Mouse (Mus musculus): ENCODE measurements at regions not wholly inside any gene's neighbourhood (a gene's known extent, or its start where the extent isn't known, plus 50 kb on each side); places are given as distances from the start of the nearest gene placed in this dataset.

DNA sequence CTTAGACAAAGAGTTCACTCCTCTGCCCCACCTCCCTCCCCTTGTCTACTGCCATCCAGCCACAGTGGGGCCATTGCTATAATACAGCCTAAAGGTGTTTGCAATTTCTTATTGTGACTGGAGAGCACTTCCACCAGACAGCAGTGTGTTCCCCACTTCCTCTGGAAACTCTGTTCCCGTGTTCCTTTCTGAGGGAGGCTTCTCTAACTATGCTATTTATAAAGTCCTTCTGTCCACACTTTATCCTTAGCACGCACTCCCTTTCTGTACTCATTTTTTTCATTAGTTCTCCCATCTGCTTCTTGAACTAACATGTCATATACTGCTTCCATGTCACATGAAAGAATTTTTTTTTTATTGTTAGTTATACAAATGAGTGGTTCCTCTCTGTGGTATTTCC, 52.0 kb upstream of the 4930432M17Rik start:
- CTCF ChIA-PET: no interaction called here

- CTCF ChIA-PET: no interaction called here
Observed at GRCm38 (mm10) chr3:121618161-121618560, 52.4 kb upstream of the 4930432M17Rik start.

DNA sequence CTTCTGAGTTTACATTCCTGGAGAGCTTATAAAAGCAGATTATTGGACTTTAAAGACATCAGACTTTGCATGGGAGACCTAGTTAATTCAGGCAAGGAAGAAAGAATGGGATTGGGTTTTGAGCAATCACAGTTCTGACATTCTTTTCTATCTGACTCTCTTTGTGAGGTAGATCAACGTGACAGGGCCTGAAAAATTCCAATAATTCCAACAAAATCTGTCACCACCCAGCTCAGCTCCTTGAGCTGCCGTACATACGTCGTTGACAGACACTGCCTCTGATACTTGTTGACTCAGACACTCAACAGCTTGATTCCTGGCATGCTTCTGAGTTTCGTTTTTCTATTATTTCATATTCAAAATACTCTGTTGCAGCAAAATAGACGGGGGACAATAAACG, 53.2 kb upstream of the 4930432M17Rik start:
- CTCF ChIA-PET: no interaction called here

DNA sequence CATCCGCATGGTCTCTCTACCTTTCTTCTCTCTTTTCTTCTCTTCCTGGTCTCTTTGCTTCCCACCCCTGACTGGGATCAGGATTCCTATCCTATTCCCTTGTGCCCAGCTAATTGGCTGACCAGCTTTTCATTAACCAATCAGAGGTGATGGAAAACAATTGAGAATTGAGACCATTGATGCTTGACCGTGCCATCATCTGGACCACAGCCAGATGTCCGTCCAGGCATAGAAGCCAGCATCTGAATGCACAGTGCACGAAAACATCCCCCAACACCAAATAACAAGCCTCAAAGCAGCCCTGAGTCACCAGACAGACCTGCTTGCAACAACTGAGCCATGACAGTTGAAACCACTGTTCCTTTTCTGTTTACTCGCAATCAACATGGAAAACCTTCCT, 54.5 kb upstream of the 4930432M17Rik start:
- CTCF ChIA-PET: no interaction called here

DNA sequence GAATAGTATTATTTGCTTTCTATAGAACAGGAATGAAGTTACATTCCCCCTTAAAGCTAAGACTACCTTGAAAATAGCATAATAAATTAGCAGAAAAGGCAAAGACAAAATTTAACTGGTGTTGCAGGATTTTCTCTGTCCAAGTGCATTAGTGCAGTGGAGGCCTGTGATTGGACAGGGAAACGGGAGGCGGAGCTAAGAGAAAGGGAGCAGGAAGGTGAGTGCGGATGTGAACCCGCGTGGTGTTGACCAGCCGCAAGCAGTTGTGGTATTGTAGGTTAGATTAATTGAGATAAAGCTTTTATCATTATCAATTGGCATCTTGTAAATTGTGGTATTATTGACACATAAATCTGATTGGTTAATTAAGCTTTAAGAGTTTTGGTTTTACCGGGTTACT, 55.8 kb upstream of the 4930432M17Rik start:
- CTCF ChIA-PET: no interaction called here

DNA sequence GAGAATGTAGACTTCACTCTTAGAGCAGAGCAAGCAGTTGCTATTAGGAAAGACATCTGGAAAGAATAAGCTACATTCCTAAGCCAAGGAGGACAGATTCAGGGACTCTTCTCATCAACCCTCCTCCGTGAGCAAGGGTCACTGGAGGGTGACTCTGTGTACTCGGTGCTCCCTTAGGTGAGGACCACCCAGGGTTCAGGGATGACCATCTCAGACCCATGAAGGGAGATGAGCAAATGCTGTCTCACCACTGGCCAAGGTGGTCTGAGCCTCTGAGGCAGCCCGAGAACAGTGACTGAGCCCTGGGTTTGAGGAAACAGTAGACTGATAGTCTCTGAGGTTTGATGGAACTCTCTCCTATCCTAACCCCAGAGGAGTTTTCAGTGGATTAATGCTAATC, 57.3 kb upstream of the 4930432M17Rik start:
- CTCF ChIA-PET: no interaction called here

DNA sequence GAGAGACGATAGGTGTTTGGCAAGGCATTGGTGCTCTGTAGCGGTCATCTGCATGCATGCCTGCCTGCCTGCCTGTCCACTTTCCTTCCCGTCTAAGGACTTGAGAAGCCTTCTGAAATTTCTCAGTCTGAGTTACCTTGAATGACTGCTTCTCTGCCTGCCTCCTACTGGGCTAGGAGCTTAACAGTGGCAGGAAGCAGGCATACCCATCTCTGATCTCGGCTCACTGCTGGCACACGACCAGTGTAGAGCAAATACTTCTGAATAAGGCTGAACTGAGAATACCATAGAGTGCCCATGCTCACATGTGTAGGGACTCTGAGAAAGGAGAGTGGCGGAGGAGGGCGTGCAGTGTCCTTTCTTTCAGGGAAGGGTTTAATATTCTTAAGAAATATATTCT, 60.7 kb upstream of the 4930432M17Rik start:
- CTCF ChIA-PET: no interaction called here

GRCm38 (mm10) chr3:121609090-121609489, 61.5 kb upstream of the 4930432M17Rik start:
- CTCF ChIA-PET: no interaction called here

DNA sequence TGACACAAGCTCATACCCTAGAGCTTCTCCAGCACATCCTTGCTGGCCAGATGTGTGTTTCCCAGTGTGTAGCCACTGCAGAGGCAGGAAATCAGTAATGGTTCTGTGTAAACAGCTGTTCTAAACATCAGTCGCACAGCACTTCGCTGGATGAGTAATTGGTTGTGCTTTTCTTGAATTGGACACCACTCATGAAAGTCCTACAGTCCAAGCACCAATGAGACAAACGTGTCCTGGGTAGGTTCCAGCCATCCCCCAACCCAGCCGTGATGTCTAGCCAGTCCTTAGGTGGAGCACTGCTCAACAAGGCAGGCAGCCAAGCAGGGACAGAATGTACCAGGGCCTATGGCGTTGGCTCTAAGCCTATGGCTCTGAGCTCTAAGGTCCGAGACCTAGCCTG, 65.8 kb upstream of the 4930432M17Rik start:
- CTCF ChIA-PET: no interaction called here

- CTCF ChIA-PET: no interaction called here
Observed at GRCm38 (mm10) chr3:121604081-121604480, 66.5 kb upstream of the 4930432M17Rik start.

GRCm38 (mm10) chr3:121602826-121603370, 67.7 kb upstream of the 4930432M17Rik start:
- CTCF ChIA-PET: no interaction called here

DNA sequence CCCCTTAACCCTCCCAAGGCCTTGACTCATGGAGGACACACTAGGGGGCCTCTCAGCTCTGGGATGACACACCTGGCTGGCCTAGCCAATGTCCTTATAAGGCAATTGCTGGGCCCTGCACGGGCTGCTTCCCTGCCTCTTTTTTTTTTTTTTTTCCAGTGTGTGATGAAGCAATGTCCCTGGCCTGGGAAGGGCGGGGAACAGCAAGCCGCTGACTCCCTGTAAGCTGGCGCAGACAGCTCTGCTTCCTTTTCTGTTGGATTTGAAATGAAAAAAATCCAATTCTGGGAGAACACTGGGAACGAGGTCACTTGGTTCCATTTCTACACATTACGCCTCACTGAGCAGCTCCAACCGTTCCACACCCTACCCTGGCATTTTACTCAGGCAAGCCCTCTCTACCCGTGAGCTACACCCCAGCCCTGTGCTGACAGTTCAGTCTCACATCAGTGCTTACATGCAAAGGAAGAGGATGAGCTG, 68.4 kb upstream of the 4930432M17Rik start:
- CTCF ChIA-PET: no interaction called here

DNA sequence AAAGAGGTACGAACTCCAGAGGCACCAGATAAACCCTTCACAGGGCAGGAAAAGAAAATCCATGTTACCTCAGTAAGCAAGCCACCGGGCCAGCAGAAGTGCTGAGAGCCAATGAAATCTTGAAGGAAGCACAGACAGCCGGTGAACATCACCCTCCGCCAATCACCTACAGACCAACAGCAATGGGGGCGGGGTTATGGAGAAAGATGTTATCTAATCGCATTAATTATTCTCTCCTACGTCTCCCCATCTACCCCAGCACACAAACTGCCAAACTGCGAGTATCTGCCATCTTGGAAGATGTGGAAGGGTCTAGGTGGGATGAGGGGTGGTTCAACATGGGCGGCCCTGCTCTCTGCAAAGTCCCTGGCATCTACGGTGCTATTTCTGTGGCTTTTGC, 68.6 kb upstream of the Slc44a3 start:
- CTCF ChIA-PET: no interaction called here

GRCm38 (mm10) chr3:121600388-121600787, 68.2 kb upstream of the Slc44a3 start:
- CTCF ChIA-PET: no interaction called here

- CTCF ChIA-PET: interaction anchor here (0.6 kb wide), 1 partner anchor 52 kb away, joined by 4 read pairs; no protein-coding TSS in a partner anchor
Observed at GRCm38 (mm10) chr3:121597988-121598387, 65.8 kb upstream of the Slc44a3 start.

DNA sequence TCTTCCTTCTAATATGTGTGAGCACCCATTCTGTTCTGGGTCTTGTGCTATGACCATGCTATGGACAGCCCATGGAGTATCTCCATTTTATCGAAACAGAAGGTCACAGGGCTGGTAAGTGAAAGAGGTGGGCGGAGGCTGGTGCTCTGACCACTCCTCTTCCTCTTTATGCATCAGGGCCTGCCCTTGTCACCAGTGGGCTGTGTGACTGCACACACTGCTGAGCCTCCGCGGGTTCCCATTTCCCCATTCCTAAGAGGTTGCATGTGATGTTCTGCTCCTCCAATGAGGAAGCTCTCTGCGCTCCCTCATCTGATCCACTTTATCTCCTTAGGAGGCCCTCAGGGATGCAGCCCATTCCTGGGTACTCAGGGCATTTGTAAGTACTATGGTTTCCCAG, 65.0 kb upstream of the Slc44a3 start:
- CTCF ChIA-PET: interaction anchor here (0.6 kb wide), 1 partner anchor 51 kb away, joined by 4 read pairs; no protein-coding TSS in a partner anchor

GRCm38 (mm10) chr3:121594580-121594979, 62.4 kb upstream of the Slc44a3 start:
- CTCF ChIA-PET: no interaction called here

DNA sequence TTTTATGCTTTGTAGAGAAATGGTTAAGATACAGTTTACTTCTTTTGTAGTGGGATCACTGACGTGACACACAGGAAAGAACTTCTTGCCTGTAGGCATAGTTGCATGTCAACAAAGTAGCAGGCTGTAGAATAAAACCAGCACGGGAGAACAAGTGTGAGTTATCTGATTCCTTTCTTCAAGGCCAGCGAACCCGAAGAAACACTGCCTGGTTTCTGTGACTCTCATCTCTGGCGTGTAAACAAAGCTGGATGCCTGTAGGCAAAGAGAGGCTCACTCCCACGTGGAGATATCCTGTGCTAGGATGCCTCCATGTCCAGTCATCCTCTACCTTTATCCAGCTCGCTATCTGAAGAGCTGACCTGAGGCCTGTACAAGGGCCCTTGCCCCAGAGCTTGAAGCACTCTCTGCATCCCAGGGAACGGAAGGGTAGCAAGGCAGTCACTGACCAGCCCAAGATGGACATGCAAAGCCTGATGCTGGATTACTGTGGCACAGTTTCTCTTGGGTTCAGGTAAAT, 61.5 kb upstream of the Slc44a3 start:
- CTCF ChIA-PET: no interaction called here

DNA sequence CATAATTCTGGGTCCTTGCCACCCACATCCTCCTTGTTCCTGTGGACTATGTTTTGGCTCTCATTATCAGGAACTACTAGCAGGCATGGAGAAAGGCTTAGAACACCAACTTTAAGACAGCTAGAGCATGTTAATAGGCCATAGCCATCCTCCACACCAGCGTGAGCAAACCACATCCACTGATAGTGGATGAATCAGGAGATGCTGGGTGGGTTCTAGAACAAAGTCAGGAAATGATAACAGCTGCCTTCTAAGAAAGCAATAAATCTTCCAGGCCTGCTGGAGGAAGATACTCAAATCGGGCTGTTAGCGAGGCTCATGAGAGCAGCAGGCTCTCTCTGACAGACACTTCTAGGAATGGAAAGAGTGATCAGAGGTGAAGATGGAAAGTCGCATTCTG, 60.9 kb upstream of the Slc44a3 start:
- CTCF ChIA-PET: no interaction called here

- CTCF ChIA-PET: no interaction called here
Observed at GRCm38 (mm10) chr3:121589494-121589885, 57.3 kb upstream of the Slc44a3 start.

DNA sequence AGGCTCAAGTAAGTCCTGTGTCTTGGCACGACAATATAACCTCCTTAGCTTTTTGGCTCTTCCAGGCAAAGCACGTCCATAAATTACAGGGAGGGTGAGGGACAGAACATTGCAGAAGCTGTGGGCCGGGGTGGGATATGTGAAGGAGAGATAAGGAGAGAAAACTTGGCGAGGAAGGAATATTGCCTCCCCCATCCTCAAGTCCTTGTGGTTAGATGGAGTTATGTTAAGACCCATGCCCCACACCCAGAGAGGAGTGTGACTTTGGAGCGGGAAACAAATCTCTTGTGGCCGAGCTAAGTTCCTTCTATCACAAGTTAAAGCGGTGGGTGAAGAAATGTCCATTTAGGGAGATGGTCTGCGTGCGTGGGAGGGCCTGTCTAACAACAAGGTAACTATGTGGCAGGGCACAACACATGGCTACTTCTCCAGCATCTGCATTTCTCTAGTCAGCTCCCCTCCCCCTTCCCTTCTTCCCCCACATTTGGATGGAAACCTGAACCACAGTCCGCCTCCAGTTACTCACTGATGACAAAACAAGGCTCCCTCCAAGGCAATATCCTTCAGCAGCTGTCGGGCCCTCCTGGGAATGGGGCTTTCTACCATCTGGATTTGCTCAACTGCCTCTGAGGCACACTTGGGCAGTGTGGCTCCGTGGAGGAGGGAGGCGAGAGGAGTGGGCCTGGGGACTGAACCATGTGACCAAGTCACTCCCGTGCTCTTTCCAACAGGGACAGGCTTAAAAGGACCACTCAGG, 56.7 kb upstream of the Slc44a3 start:
- CTCF ChIA-PET: no interaction called here

- CTCF ChIA-PET: no interaction called here
Observed at GRCm38 (mm10) chr3:121585306-121585705, 53.1 kb upstream of the Slc44a3 start.

DNA sequence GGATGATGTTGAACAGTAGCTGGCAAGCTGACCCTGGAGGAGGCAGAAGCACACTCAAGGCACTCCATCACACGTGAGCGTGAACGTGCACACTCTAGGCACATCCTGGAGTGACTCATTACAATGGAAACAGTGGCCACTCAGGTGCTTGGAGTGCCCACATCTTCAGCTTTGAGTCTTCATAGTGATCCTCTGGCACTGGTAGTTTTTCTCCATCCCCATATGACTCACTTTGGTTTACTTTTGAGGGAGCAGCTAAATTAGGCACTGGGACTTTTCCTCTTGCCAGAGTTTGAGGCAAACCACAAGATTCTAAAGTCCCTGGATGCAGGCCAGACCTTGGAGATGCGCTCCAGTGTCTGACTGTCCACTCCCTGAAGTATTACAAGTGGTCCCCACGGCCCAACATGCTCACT, 52.5 kb upstream of the Slc44a3 start:
- CTCF ChIA-PET: no interaction called here

GRCm38 (mm10) chr3:121584317-121584716, 52.1 kb upstream of the Slc44a3 start:
- CTCF ChIA-PET: no interaction called here
